Mouse (Mus musculus) olfactory bulb, adult 2 months (tissue): ENCODE data around the gene Atf3.

ENCODE experiments used
- CTCF ChIP-seq: fragments of 200-500 bp; IDR thresholded peaks from 2 replicates; pipeline ENCODE4 v1.5.1; 2012; ENCODE audit warnings: low read depth, mild to moderate bottlenecking, low read length, moderate library complexity; ENCODE audit not compliant: insufficient read depth
- POLR2A ChIP-seq: fragments of 200-500 bp; IDR thresholded peaks from 2 replicates; pipeline ENCODE4 v1.6.1; 2012; ENCODE audit warnings: mild to moderate bottlenecking, low read depth, low read length, moderate library complexity; ENCODE audit not compliant: insufficient read depth

DNA sequence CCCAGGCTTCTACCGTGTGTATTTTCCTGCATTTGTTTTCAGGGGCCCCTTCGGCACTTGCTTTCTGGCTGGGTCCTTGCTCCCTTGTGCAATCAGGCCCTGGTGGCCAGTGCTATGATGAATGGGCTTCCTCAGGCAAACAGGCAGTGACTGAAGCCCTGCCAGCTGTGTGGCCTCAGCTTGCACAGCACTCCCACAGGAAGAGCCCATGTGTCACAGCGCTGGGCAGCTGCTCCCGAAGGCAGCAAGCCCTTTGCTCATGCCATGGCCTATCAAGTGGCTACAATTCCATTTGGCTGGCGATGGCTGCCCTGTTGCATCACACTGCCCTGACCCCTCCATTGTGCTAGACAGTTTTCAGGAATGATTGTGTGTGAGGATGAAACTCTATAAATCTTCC, 36.6 kb upstream of the Atf3 start:
- TF ChIP-seq CTCF (no peak), POLR2A (no peak)
